Mouse (Mus musculus): ENCODE results near the gene Fgfr2. TPM values are rescaled to one million over a fixed set of nuclear protein-coding genes. Genes with fewer than 3 reads are reported as not detected.

The Fgfr2 gene
- polyA plus RNA-seq, 1 experiment from 2014 or later = 17.2 TPM

DNA sequence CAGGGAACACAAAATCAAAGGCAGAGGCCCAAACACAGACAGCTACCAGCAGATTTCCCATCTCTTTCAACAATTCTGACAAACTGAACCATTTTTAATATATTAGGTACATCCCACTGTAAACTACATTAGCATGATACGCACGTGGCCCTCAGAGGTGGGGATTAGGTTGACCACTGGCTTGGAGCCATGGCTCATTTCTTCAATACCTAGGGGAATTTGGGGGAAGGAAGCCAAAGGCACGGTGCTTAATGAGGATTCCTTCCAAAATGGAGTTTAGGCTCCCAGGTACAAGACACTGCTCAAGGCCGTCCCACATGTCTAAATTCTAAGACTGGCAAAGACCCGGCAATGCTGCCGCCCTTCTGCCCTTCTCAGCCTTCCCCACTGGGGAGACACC is 120.9 kb downstream of the Fgfr2 start:
- no peaks in the 10 kb centered on the region for H3K9me3 ChIP-seq (replicated peaks)

GRCm38 (mm10) chr7:133001388-133001787 is 121.8 kb downstream of the Fgfr2 start:
- Histone ChIP-seq H3K9ac (no peak overlapping the region), H3K27ac (no peak overlapping the region), H3K4me3 (no peak overlapping the region), H3K9me3 (replicated peaks) (no peaks in the 10 kb centered on the region), H3K36me3 (peaks cover 30% of the 10 kb centered on the region), H3K4me2 (no peak overlapping the region), H3K4me1 (replicated peaks) (peaks cover 26% of the 10 kb centered on the region), H3K27me3 (no peaks in the 10 kb centered on the region)
- no peak for ATAC-seq (replicated peaks; ENCODE audit: insufficient number of reproducible peaks, insufficient read depth, low FRiP score, low read depth)
- 83% methylated on average over 3 of the region's 3 CpGs for WGBS

More for the DNA sequence above, 120.9 kb downstream of the Fgfr2 start:
- Histone ChIP-seq H3K27me3 (no peaks in the 10 kb centered on the region), H3K4me3 (no peak overlapping the region), H3K4me1 (replicated peaks) (peaks cover 31% of the 10 kb centered on the region), H3K4me2 (no peak overlapping the region), H3K27ac (no peak overlapping the region), H3K36me3 (peaks cover 22% of the 10 kb centered on the region), H3K9ac (no peak overlapping the region)
- no peak for ATAC-seq (replicated peaks; ENCODE audit: insufficient number of reproducible peaks, insufficient read depth, low FRiP score, low read depth)
- 89% methylated on average over 6 of the region's 6 CpGs for WGBS

DNA sequence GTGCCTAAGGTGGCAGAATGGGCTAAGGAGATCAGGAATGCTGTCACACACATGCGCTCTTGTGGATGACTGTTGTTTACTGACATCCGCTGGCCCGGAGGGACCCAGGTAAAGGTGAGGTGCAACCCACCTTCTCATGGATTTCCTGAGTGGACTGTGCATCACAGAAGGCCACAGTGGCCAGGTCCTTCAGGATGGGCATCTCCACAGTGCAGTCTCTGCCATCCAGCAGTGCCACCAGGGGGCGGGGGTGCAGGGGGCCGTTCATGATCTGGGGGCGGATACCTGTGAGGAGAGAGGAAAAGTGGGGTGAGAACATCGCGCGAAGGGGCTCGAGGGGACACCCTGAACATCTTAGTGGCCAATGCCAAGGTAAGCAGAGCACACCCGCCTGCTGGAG is 124.1 kb downstream of the Fgfr2 start:
- Histone ChIP-seq H3K9ac (no peak overlapping the region), H3K9me3 (replicated peaks) (no peaks in the 10 kb centered on the region), H3K27me3 (no peaks in the 10 kb centered on the region), H3K4me1 (replicated peaks) (peaks cover 12% of the 10 kb centered on the region), H3K36me3 (peaks cover 50% of the 10 kb centered on the region), H3K27ac (no peak overlapping the region), H3K4me3 (no peak overlapping the region), H3K4me2 (no peak overlapping the region)
- 95% methylated on average over 11 of the region's 11 CpGs for WGBS
- ATAC-seq (replicated peaks; ENCODE audit: insufficient number of reproducible peaks, insufficient read depth, low FRiP score, low read depth) = no peak

DNA sequence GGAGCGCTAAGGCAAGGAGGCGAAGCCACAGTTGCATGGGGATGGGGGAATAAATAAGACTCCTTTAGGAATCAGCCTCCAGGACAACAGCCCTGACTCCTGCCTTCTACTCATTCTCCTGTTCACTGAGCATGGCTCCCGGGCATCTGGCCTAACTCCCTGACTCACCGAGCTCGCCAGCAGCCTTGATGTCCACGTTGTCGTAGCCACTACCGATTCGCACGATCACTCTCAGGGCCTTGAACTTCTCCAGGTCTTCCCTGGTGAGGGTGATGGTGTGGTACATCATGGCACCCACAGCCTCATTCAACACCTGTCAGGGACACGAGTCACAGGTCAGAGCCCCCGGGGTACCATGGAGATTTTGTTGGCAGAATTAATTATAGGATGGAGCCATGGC is 124.5 kb downstream of the Fgfr2 start:
- peaks cover 9% of the 10 kb centered on the region for H3K4me1 ChIP-seq (replicated peaks)
- H3K9me3 ChIP-seq (replicated peaks) = no peaks in the 10 kb centered on the region
- H3K9ac ChIP-seq = no peak overlapping the region
- no peak overlapping the region for H3K4me2 ChIP-seq
- H3K27ac ChIP-seq = no peak overlapping the region
- 93% methylated on average over 12 of the region's 12 CpGs for WGBS
- ATAC-seq (replicated peaks; ENCODE audit: insufficient number of reproducible peaks, insufficient read depth, low FRiP score, low read depth) = no peak
- no peak overlapping the region for H3K4me3 ChIP-seq
- peaks cover 54% of the 10 kb centered on the region for H3K36me3 ChIP-seq
- no peaks in the 10 kb centered on the region for H3K27me3 ChIP-seq

DNA sequence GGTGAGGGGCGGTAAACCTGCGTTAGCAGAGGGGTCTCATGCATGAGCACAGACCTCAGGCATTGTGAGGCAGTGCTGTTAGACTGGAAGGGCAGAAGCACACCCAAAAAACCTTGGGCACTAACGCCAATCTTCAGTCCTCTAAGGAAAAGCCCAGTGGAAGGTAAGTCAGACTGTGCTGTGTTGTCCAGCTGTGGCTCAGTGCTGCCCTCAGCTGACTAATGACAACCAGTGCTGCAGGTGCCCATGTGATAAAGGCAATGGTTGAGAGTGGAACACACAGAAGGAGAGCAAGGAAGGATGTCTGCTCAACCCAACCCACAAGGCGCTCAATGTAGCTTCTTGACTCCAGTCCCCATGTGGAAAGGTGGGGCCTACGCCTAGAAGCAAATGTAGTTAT is 126.8 kb downstream of the Fgfr2 start:
- 0 out of 2 replicates have a peak, but pooled peaks have one; percentile 47 for ATAC-seq (replicated peaks; ENCODE audit: insufficient number of reproducible peaks, insufficient read depth, low FRiP score, low read depth)
- H3K36me3 ChIP-seq = peaks cover 57% of the 10 kb centered on the region
- 88% methylated on average over 5 of the region's 5 CpGs for WGBS

DNA sequence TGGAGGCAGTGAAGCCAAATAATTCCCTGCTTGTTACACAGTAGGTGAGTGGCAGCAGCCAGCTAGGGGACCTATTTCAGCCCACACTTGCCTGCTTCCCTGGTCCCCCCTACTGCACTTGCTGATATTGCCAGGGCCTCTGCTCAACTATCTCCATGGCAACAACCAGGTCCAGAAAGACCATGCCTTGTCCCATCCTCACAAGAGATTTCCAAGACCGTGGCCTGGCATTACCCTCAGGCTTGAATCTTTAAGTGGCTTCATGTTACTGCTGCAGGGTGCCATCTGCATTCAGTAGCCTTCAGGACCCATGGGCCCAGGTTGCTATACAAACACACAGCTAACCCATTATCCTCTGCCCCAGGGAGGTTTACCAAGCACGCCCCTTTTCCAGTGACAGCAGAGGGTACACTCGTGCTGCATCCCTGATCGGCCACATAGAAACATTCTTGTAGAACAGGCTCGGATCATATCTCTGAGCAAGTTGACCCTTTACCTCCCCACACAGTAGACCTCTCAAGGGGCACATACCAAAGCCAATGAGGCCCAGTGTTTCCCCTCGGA is 128.4 kb downstream of the Fgfr2 start:
- no peak overlapping the region for H3K9ac ChIP-seq
- no peak overlapping the region for H3K27ac ChIP-seq
- no peaks in the 10 kb centered on the region for H3K27me3 ChIP-seq
- WGBS = 76% methylated on average over 6 of the region's 6 CpGs
- no peaks in the 10 kb centered on the region for H3K9me3 ChIP-seq (replicated peaks)
- H3K4me3 ChIP-seq = no peak overlapping the region
- no peaks in the 10 kb centered on the region for H3K4me1 ChIP-seq (replicated peaks)
- H3K36me3 ChIP-seq = peaks cover 71% of the 10 kb centered on the region
- no peak overlapping the region for H3K4me2 ChIP-seq
- ATAC-seq (replicated peaks; ENCODE audit: insufficient number of reproducible peaks, insufficient read depth, low FRiP score, low read depth) = no peak

More for the DNA sequence above, 126.8 kb downstream of the Fgfr2 start:
- Histone ChIP-seq H3K27me3 (no peaks in the 10 kb centered on the region), H3K4me1 (replicated peaks) (no peaks in the 10 kb centered on the region), H3K4me3 (no peak overlapping the region), H3K4me2 (no peak overlapping the region), H3K9ac (no peak overlapping the region), H3K27ac (no peak overlapping the region), H3K9me3 (replicated peaks) (no peaks in the 10 kb centered on the region)

GRCm38 (mm10) chr7:132994120-132994519 is 129.0 kb downstream of the Fgfr2 start:
- peaks cover 74% of the 10 kb centered on the region for H3K36me3 ChIP-seq
- no peak overlapping the region for H3K4me2 ChIP-seq
- no peaks in the 10 kb centered on the region for H3K4me1 ChIP-seq (replicated peaks)
- 87% methylated on average over 8 of the region's 8 CpGs for WGBS
- no peak overlapping the region for H3K4me3 ChIP-seq
- no peak overlapping the region for H3K27ac ChIP-seq
- H3K27me3 ChIP-seq = no peaks in the 10 kb centered on the region
- no peak overlapping the region for H3K9ac ChIP-seq
- H3K9me3 ChIP-seq (replicated peaks) = no peaks in the 10 kb centered on the region
- ATAC-seq (replicated peaks; ENCODE audit: insufficient number of reproducible peaks, insufficient read depth, low FRiP score, low read depth) = no peak

DNA sequence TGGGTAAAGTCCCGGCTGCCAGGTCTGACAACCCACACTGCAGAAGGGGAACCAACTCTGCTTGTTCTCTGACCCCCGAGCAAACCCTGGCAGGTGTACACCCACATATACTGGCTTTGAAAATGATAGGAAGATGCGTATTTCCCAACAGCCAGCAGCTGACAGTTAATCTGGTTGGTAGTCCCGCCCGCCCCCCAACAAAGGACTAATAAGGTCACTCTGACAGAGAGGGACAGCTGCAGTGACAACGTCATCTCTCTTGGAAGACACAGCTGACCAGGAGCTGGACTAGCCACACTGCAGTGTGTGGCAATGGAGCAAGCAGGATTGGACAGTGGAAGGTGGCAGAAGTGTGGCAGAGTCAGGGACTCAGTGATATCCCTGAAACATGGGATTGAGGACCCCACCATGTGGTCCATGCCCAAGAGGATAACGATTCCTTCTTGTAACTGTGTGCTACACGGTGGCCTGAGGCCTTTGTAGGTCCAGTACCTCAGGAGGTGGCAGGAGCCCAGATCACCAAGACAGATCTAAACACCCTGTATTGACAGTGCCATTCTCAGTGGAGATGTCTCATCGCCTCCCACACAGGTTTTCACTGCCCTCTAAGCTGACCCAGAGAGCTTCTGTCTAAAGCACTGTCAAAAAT is 130.1 kb downstream of the Fgfr2 start:
- H3K9me3 ChIP-seq (replicated peaks) = no peaks in the 10 kb centered on the region
- no peak overlapping the region for H3K9ac ChIP-seq
- no peak overlapping the region for H3K4me2 ChIP-seq
- H3K27ac ChIP-seq = no peak overlapping the region
- 85% methylated on average over 9 of the region's 9 CpGs for WGBS
- ATAC-seq (replicated peaks; ENCODE audit: insufficient number of reproducible peaks, insufficient read depth, low FRiP score, low read depth) = 0 out of 2 replicates have a peak, but pooled peaks have one; percentile 30
- no peak overlapping the region for H3K4me3 ChIP-seq
- H3K36me3 ChIP-seq = peaks cover 74% of the 10 kb centered on the region
- no peaks in the 10 kb centered on the region for H3K27me3 ChIP-seq
- no peaks in the 10 kb centered on the region for H3K4me1 ChIP-seq (replicated peaks)

DNA sequence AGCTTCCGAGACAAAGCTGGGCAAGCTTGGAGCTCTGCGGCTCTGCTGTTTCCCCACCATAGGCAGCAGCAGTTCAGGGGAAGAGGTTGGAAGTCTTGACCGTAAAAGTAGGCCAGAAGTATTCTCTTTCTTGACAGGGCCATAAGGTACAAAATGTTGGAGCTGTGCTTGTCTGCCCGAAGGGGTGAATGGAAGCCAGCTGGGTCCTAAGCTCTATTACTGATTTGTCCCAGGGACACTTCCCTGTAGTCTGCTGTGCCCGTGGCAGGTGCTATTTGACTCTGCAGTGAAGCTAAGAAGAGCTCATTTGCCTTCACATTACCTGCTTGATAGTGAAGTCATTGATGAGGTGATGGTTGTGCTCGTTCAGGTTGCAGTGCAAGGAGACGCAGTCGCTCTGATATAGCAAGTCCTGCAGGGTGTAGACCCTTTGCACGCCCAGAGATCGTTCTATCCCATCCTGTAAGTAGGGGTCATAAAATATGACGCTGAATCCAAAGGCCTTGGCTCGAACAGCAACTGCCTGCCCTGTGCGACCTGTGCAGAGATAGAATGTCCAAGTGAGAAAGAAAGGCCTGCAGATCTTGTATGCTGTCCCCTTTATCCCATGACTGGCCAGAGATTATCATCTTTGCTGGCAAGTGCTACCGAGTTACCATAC is 131.8 kb downstream of the Fgfr2 start:
- peaks cover 64% of the 10 kb centered on the region for H3K36me3 ChIP-seq

DNA sequence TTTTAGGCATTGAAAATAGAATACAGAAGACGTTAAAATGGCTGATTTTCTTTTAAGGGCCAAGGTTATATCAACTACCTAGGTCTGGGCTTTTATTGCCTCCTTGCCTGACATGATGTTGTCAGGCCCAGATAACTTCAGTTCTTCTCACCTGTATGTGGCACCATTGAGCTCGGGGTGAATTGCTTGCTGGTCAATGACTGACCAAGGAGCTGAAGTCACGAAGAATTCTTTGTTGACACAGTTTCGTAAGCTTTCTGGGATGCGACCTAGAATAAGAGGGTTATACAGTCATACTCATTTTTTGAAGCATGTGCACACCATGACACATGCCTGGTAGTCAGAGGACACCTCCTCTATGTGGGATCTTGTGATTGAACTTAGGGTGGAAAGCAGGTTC is 133.3 kb downstream of the Fgfr2 start:
- Histone ChIP-seq H3K4me3 (no peak overlapping the region), H3K27ac (no peak overlapping the region), H3K9ac (no peak overlapping the region), H3K4me1 (replicated peaks) (no peaks in the 10 kb centered on the region), H3K9me3 (replicated peaks) (no peaks in the 10 kb centered on the region), H3K36me3 (peaks cover 59% of the 10 kb centered on the region), H3K4me2 (no peak overlapping the region), H3K27me3 (no peaks in the 10 kb centered on the region)
- 88% methylated on average over 5 of the region's 5 CpGs for WGBS
- no peak for ATAC-seq (replicated peaks; ENCODE audit: insufficient number of reproducible peaks, insufficient read depth, low FRiP score, low read depth)

More for the DNA sequence above, 131.8 kb downstream of the Fgfr2 start:
- Histone ChIP-seq H3K4me1 (replicated peaks) (no peaks in the 10 kb centered on the region), H3K4me2 (no peak overlapping the region), H3K27ac (no peak overlapping the region), H3K27me3 (no peaks in the 10 kb centered on the region), H3K9me3 (replicated peaks) (no peaks in the 10 kb centered on the region), H3K4me3 (no peak overlapping the region), H3K9ac (no peak overlapping the region)
- WGBS = 92% methylated on average over 14 of the region's 14 CpGs
- no peak for ATAC-seq (replicated peaks; ENCODE audit: insufficient number of reproducible peaks, insufficient read depth, low FRiP score, low read depth)

- 55% methylated on average over 3 of the region's 3 CpGs for WGBS
- no peak for ATAC-seq (replicated peaks; ENCODE audit: insufficient number of reproducible peaks, insufficient read depth, low FRiP score, low read depth)
Observed at GRCm38 (mm10) chr7:132982639-132983038, 140.5 kb downstream of the Fgfr2 start.

More at GRCm38 (mm10) chr7:132982639-132983038, 140.5 kb downstream of the Fgfr2 start:
- Histone ChIP-seq H3K36me3 (peaks cover 42% of the 10 kb centered on the region), H3K4me3 (no peak overlapping the region), H3K9ac (no peak overlapping the region), H3K27me3 (no peaks in the 10 kb centered on the region), H3K9me3 (replicated peaks) (no peaks in the 10 kb centered on the region), H3K27ac (no peak overlapping the region), H3K4me2 (no peak overlapping the region), H3K4me1 (replicated peaks) (no peaks in the 10 kb centered on the region)
